Mouse (Mus musculus) embryonic facial prominence, embryonic 11.5 days (tissue): ENCODE results near the gene Josd2. TPM values are rescaled to one million over a fixed set of nuclear protein-coding genes. Genes with fewer than 3 reads are reported as not detected.

Experiments used
- ATAC-seq: fragments of 200-750 bp; cut with Nextera tagmentation; replicated peaks from 2 replicates; pipeline ENCODE4 v1.8.0; 2017; ENCODE audit warnings: low read depth; ENCODE audit not compliant: insufficient number of reproducible peaks, low FRiP score, low TSS enrichment
- DNase-seq: peaks from one replicate; pipeline ENCODE4 v3.0.0-alpha.2; 2015; ENCODE audit warnings: low spot score
- H3K27ac ChIP-seq: fragments of 300-500 bp; sonication (generic); replicated peaks from 2 replicates; pipeline ENCODE4 v1.5.1; 2014; ENCODE audit warnings: mild to moderate bottlenecking, low read depth, low read length, control low read depth
- H3K27me3 ChIP-seq: fragments of 300-500 bp; sonication (generic); 2 replicates; pipeline ENCODE4 v1.6.1; 2014; ENCODE audit warnings: mild to moderate bottlenecking, low read length, moderate library complexity, mixed read lengths; ENCODE audit not compliant: control insufficient read depth, insufficient read depth
- H3K36me3 ChIP-seq: fragments of 300-500 bp; sonication (generic); replicated peaks from 2 replicates; pipeline ENCODE4 v1.6.1; 2014; ENCODE audit warnings: low read depth, mild to moderate bottlenecking, low read length, moderate library complexity, mixed read lengths; ENCODE audit not compliant: control insufficient read depth, insufficient read depth
- H3K4me1 ChIP-seq: fragments of 300-500 bp; sonication (generic); 2 replicates; pipeline ENCODE4 v1.6.1; 2014; ENCODE audit warnings: low read length, mixed read lengths; ENCODE audit not compliant: control insufficient read depth, insufficient read depth
- H3K4me2 ChIP-seq: fragments of 300-500 bp; sonication (generic); 2 replicates; pipeline ENCODE4 v1.6.1; 2014; ENCODE audit warnings: low read depth, mild to moderate bottlenecking, control low read depth, low read length, moderate library complexity
- H3K4me3 ChIP-seq: fragments of 300-500 bp; sonication (generic); 2 replicates; pipeline ENCODE4 v1.5.1; 2014; ENCODE audit warnings: low read depth, low read length, control low read depth
- H3K9ac ChIP-seq: fragments of 300-500 bp; sonication (generic); replicated peaks from 2 replicates; pipeline ENCODE4 v1.6.1; 2014; ENCODE audit warnings: mild to moderate bottlenecking, control low read depth, low read length
- H3K9me3 ChIP-seq: fragments of 300-500 bp; sonication (generic); replicated peaks from 2 replicates; pipeline ENCODE4 v1.6.1; 2016; ENCODE audit warnings: mild to moderate bottlenecking, low read length, inconsistent platforms, mixed read lengths; ENCODE audit not compliant: control insufficient read depth
- WGBS: fragments of 180-500 bp; shearing (Covaris S2); extraction: QIAGEN DNeasy Blood & Tissue Kit; methylation state at CpG from one replicate; pipeline ENCODE4 v1.1.7; 2014; 5-methylcytosine and 5-hydroxymethylcytosine counted together
- polyA plus RNA-seq: library from polyadenylated mRNA; unstranded; fragments of >200 nt; fragmentation: Nextera tagmentation; extraction: Ambion mirVana; gene quantifications from 2 replicates; pipeline ENCODE4 v1.2.1, GENCODE M21; 2014

Gene Josd2
- polyA plus RNA-seq, 1 experiment from 2014 or later = 61.1 TPM

GRCm38 (mm10) chr7:44464511-44464910 is 3.3 kb upstream of the Josd2 start:
- Histone ChIP-seq H3K4me3 (no peak overlapping the region), H3K27ac (no peak overlapping the region), H3K4me2 (no peak overlapping the region), H3K4me1 (peaks cover 6% of the 10 kb centered on the region), H3K36me3 (no peaks in the 10 kb centered on the region), H3K9ac (no peak overlapping the region), H3K9me3 (no peaks in the 10 kb centered on the region), H3K27me3 (peaks cover 32% of the 10 kb centered on the region)
- ATAC-seq (no peak), DNase-seq (peak; percentile 28)
- WGBS = 27% methylated on average over 4 of the region's 4 CpGs

- Histone ChIP-seq H3K36me3 (no peaks in the 10 kb centered on the region), H3K27me3 (peaks cover 32% of the 10 kb centered on the region), H3K9me3 (no peaks in the 10 kb centered on the region), H3K4me2 (no peak within 1 kb of the TSS), H3K4me1 (peaks cover 6% of the 10 kb centered on the region), H3K9ac (no peak within 1 kb of the TSS), H3K4me3 (no peak within 1 kb of the TSS), H3K27ac (no peak within 1 kb of the TSS)
- WGBS = 70% methylated on average over 1 of the region's 2 CpGs
- no peak for DNase-seq
- ATAC-seq = no peak
Observed at GRCm38 (mm10) chr7:44465111-44465510, 2.7 kb upstream of the Josd2 start, which contains the start of gene Aspdh. Gene Aspdh, plus strand, starts transcription at chr7:44465391.

GRCm38 (mm10) chr7:44466006-44466887 is 1.5 kb upstream of the Josd2 start:
- peaks cover 6% of the 10 kb centered on the region for H3K4me1 ChIP-seq
- DNase-seq = no peak

DNA sequence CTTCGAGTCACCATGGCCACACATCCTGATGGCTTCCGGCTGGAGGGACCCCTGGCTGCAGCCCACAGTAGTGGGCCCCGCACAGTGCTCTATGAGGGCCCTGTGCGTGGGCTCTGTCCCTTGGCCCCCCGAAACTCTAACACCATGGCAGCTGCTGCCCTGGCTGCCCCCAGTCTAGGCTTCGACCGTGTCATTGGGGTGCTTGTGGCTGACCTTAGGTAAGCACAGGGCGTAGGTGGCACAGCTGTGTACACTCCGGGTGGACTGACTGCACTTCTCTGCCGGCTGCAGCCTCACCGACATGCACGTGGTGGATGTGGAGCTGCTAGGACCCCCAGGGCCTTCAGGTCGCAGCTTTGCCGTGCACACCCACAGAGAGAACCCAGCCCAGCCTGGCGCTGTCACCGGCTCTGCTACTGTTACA is 880 bp upstream of the Josd2 start:
- 84% methylated on average over 16 of the region's 16 CpGs for WGBS
- Histone ChIP-seq H3K9me3 (no peaks in the 10 kb centered on the region), H3K9ac (no peak overlapping the region), H3K27me3 (peaks cover 18% of the 10 kb centered on the region), H3K27ac (no peak overlapping the region; the same call in 1 of the 2 replicates), H3K4me1 (peaks cover 6% of the 10 kb centered on the region), H3K4me3 (no peak overlapping the region), H3K4me2 (no peak overlapping the region), H3K36me3 (no peaks in the 10 kb centered on the region)
- no peak for DNase-seq
- no peak for ATAC-seq

More at GRCm38 (mm10) chr7:44466006-44466887, 1.5 kb upstream of the Josd2 start:
- Histone ChIP-seq H3K9ac (no peak overlapping the region), H3K4me2 (no peak overlapping the region), H3K36me3 (no peaks in the 10 kb centered on the region), H3K4me3 (no peak overlapping the region), H3K27me3 (peaks cover 24% of the 10 kb centered on the region), H3K27ac (no peak overlapping the region), H3K9me3 (no peaks in the 10 kb centered on the region)
- WGBS = 74% methylated on average over 10 of the region's 10 CpGs
- ATAC-seq = no peak

- Histone ChIP-seq H3K9me3 (no peaks in the 10 kb centered on the region), H3K4me1 (peaks cover 6% of the 10 kb centered on the region; the same call in 1 of the 2 replicates), H3K9ac (peak overlapping the region; percentile 75), H3K36me3 (no peaks in the 10 kb centered on the region), H3K27me3 (no peaks in the 10 kb centered on the region; the same call in 1 of the 2 replicates), H3K27ac (no peak overlapping the region), H3K4me3 (peak overlapping the region; percentile 67), H3K4me2 (peak overlapping the region; percentile 43)
- 63% methylated on average over 14 of the region's 15 CpGs for WGBS
- no peak for ATAC-seq
- no peak for DNase-seq
Observed at GRCm38 (mm10) chr7:44468644-44469285, 985 bp downstream of the Josd2 start.

DNA sequence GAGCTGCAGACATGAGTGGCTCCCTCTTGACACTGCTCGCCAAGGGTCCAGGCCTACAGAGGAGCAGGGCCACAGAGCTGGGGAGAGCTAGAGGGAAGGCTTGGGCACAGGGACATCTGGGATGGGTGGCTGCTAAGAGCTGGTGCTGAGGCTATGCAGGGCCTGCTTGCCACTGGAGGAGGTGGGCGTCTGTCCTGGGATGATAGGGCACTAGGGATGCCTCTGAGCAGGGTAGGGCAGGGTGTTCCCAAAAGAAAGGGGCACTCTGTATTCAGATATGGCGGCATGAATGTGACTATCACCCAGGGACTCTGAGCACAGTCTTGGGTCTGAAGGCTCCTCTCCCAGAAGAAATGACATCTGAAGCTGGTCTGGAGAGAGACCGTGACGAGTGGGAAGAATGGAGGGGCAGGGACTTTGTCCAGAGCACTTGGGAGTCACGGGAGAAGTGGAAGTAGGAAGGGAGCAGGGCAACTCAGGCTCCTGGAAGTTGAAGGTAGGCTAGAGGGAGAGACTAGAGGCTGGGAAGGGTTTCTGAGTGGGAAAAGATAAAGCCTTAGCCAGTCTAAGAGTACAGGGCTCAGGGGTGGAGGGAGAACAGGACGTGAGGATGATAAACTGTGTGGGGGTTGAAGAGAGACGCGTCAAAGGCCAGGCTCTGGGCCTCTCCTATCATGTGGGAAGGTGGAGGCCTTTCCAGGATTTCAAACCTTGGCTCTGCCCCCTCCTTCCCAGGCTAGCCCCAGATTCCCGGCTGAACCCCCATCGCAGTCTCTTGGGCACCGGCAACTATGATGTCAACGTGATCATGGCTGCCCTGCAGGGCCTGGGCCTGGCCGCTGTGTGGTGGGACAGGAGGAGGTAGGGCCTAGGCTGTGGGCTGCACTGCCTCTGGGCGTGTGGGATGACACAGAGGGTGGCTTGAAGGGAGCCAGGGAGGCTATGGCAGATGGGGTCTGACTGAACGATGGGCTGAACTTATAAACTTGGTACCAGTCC is 2.2 kb downstream of the Josd2 start:
- no peaks in the 10 kb centered on the region for H3K36me3 ChIP-seq
- H3K4me2 ChIP-seq = no peak overlapping the region
- no peak overlapping the region for H3K9ac ChIP-seq
- no peak overlapping the region for H3K27ac ChIP-seq
- H3K4me1 ChIP-seq = peaks cover 3% of the 10 kb centered on the region; the same call in 1 of the 2 replicates
- H3K27me3 ChIP-seq = no peaks in the 10 kb centered on the region
- DNase-seq (no peak), ATAC-seq (no peak)
- H3K9me3 ChIP-seq = no peaks in the 10 kb centered on the region
- 86% methylated on average over 16 of the region's 16 CpGs for WGBS
- H3K4me3 ChIP-seq = no peak overlapping the region

GRCm38 (mm10) chr7:44470696-44471612 is 3.2 kb downstream of the Josd2 start:
- no peak for ATAC-seq
- peaks cover 4% of the 10 kb centered on the region; the same call in 1 of the 2 replicates for H3K27me3 ChIP-seq
- H3K4me3 ChIP-seq = no peak overlapping the region
- 84% methylated on average over 16 of the region's 16 CpGs for WGBS
- H3K9ac ChIP-seq = no peak overlapping the region
- no peak overlapping the region for H3K27ac ChIP-seq
- H3K4me1 ChIP-seq = peaks cover 3% of the 10 kb centered on the region; the same call in 1 of the 2 replicates
- H3K36me3 ChIP-seq = no peaks in the 10 kb centered on the region
- no peak for DNase-seq
- H3K4me2 ChIP-seq = no peak overlapping the region
- H3K9me3 ChIP-seq = no peaks in the 10 kb centered on the region
